Mouse (Mus musculus) liver, embryonic 13.5 days (tissue): ENCODE data around the gene Gipc3. TPM values are rescaled to one million over a fixed set of nuclear protein-coding genes. Genes with fewer than 3 reads are reported as not detected.

Source experiments
- ATAC-seq: fragments of 200-750 bp; cut with Nextera tagmentation; 2 replicates; pipeline ENCODE4 v1.8.0; 2017; ENCODE audit warnings: low read depth, mild to moderate bottlenecking, moderate number of reproducible peaks, moderate library complexity
- DNase-seq: peaks from one replicate; pipeline ENCODE4 v3.0.0; 2022
- H3K27ac ChIP-seq: fragments of 300-500 bp; sonication (generic); 2 replicates; pipeline ENCODE4 v1.5.1; 2015; ENCODE audit warnings: moderate library complexity, mild to moderate bottlenecking, inconsistent platforms
- H3K27me3 ChIP-seq: fragments of 300-500 bp; sonication (generic); 2 replicates; pipeline ENCODE4 v1.6.1; 2015; ENCODE audit warnings: mild to moderate bottlenecking, inconsistent platforms
- H3K36me3 ChIP-seq: fragments of 300-500 bp; sonication (generic); 2 replicates; pipeline ENCODE4 v1.6.1; 2015; ENCODE audit warnings: mild to moderate bottlenecking, inconsistent platforms
- H3K4me1 ChIP-seq: fragments of 300-500 bp; sonication (generic); replicated peaks from 2 replicates; pipeline ENCODE4 v1.6.1; 2015; ENCODE audit warnings: inconsistent platforms
- H3K4me2 ChIP-seq: fragments of 300-500 bp; sonication (generic); 2 replicates; pipeline ENCODE4 v1.6.1; 2015; ENCODE audit warnings: inconsistent platforms, mild to moderate bottlenecking, moderate library complexity
- H3K4me3 ChIP-seq: fragments of 300-500 bp; sonication (generic); replicated peaks from 2 replicates; pipeline ENCODE4 v1.5.1; 2015; ENCODE audit warnings: mild to moderate bottlenecking, inconsistent platforms
- H3K9ac ChIP-seq: fragments of 300-500 bp; sonication (generic); 2 replicates; pipeline ENCODE4 v1.6.1; 2015; ENCODE audit warnings: mild to moderate bottlenecking, inconsistent platforms
- H3K9me3 ChIP-seq: fragments of 300-500 bp; sonication (generic); replicated peaks from 2 replicates; pipeline ENCODE4 v1.6.1; 2016; ENCODE audit warnings: inconsistent platforms
- WGBS: fragments of 180-500 bp; shearing (Covaris S2); methylation state at CpG from one replicate; pipeline ENCODE4 v1.1.7; 2015; ENCODE audit not compliant: insufficient replicate concordance; 5-methylcytosine and 5-hydroxymethylcytosine counted together
- polyA plus RNA-seq: library from polyadenylated mRNA; unstranded; fragments of >200 nt; fragmentation: Nextera tagmentation; extraction: Ambion mirVana; gene quantifications from 2 replicates; pipeline ENCODE4 v1.2.1, GENCODE M21; 2015

The Gipc3 gene
- polyA plus RNA-seq, 1 experiment from 2014 or later = not detected

- H3K4me1 ChIP-seq = peaks cover 56% of the 10 kb centered on the region
- peaks cover 47% of the 10 kb centered on the region for H3K36me3 ChIP-seq
- H3K27me3 ChIP-seq = no peaks in the 10 kb centered on the region
- H3K4me2 ChIP-seq = no peak overlapping the region; the same call in 1 of the 2 replicates
- peak overlapping the region; percentile 22; the same call in 1 of the 2 replicates for H3K9ac ChIP-seq
- no peak overlapping the region for H3K4me3 ChIP-seq
- H3K27ac ChIP-seq = peak overlapping the region; percentile 27; the same call in 1 of the 2 replicates
- DNase-seq = peak; percentile 60
- 25% methylated on average over 8 of the region's 9 CpGs for WGBS
- ATAC-seq = peak; percentile 34
- H3K9me3 ChIP-seq = no peaks in the 10 kb centered on the region
Measured at GRCm38 (mm10) chr10:81304597-81305238, 38.3 kb downstream of the Gipc3 start.

- Histone ChIP-seq H3K27me3 (no peaks in the 10 kb centered on the region), H3K27ac (peak overlapping the region; percentile 71; the same call in 1 of the 2 replicates), H3K4me2 (peak overlapping the region; percentile 58), H3K9ac (peak overlapping the region; percentile 56), H3K36me3 (peaks cover 38% of the 10 kb centered on the region), H3K4me1 (peaks cover 66% of the 10 kb centered on the region), H3K4me3 (no peak overlapping the region), H3K9me3 (no peaks in the 10 kb centered on the region)
- WGBS = 37% methylated on average over 7 of the region's 7 CpGs
- ATAC-seq (no peak), DNase-seq (no peak)
Measured at GRCm38 (mm10) chr10:81303761-81304160, 39.3 kb downstream of the Gipc3 start.

- H3K27me3 ChIP-seq = no peaks in the 10 kb centered on the region
- DNase-seq (no peak), ATAC-seq (peak; percentile 7; the same call in 1 of the 2 replicates)
- peak overlapping the region; percentile 56 for H3K9ac ChIP-seq
- no peaks in the 10 kb centered on the region for H3K9me3 ChIP-seq
- H3K27ac ChIP-seq = peak overlapping the region; percentile 71
- H3K4me2 ChIP-seq = peak overlapping the region; percentile 58
- peaks cover 34% of the 10 kb centered on the region for H3K36me3 ChIP-seq
- H3K4me3 ChIP-seq = peak overlapping the region; percentile 32
- WGBS = 41% methylated on average over 10 of the region's 10 CpGs
- H3K4me1 ChIP-seq = peaks cover 71% of the 10 kb centered on the region
Measured at GRCm38 (mm10) chr10:81303258-81303657, 39.8 kb downstream of the Gipc3 start.

- Histone ChIP-seq H3K4me3 (peak overlapping the region; percentile 32), H3K27ac (peak overlapping the region; percentile 71), H3K9me3 (no peaks in the 10 kb centered on the region), H3K4me2 (peak overlapping the region; percentile 58), H3K27me3 (no peaks in the 10 kb centered on the region), H3K36me3 (peaks cover 29% of the 10 kb centered on the region), H3K4me1 (peaks cover 76% of the 10 kb centered on the region), H3K9ac (peak overlapping the region; percentile 56)
- 17% methylated on average over 14 of the region's 14 CpGs for WGBS
- ATAC-seq (peak; percentile 43), DNase-seq (no peak)
Measured at GRCm38 (mm10) chr10:81302781-81303218, 40.3 kb downstream of the Gipc3 start.

- no peaks in the 10 kb centered on the region for H3K27me3 ChIP-seq
- peaks cover 81% of the 10 kb centered on the region for H3K4me1 ChIP-seq
- peak overlapping the region; percentile 32 for H3K4me3 ChIP-seq
- 65% methylated on average over 4 of the region's 4 CpGs for WGBS
- peak overlapping the region; percentile 56 for H3K9ac ChIP-seq
- peak overlapping the region; percentile 58 for H3K4me2 ChIP-seq
- H3K27ac ChIP-seq = peak overlapping the region; percentile 71
- DNase-seq (no peak), ATAC-seq (no peak)
- H3K36me3 ChIP-seq = peaks cover 24% of the 10 kb centered on the region
- H3K9me3 ChIP-seq = no peaks in the 10 kb centered on the region
Measured at GRCm38 (mm10) chr10:81302288-81302687, 40.8 kb downstream of the Gipc3 start.

- H3K4me2 ChIP-seq = no peak overlapping the region
- DNase-seq (no peak), ATAC-seq (no peak)
- H3K27ac ChIP-seq = 0 out of 2 replicates have a peak overlapping the region, but pooled peaks have one; percentile 37
- WGBS = 64% methylated on average over 9 of the region's 9 CpGs
- H3K27me3 ChIP-seq = no peaks in the 10 kb centered on the region
- no peaks in the 10 kb centered on the region for H3K9me3 ChIP-seq
- peaks cover 90% of the 10 kb centered on the region for H3K4me1 ChIP-seq
- peaks cover 14% of the 10 kb centered on the region for H3K36me3 ChIP-seq
- no peak overlapping the region for H3K4me3 ChIP-seq
- H3K9ac ChIP-seq = no peak overlapping the region
Measured at GRCm38 (mm10) chr10:81301321-81301720, 41.7 kb downstream of the Gipc3 start.

GRCm38 (mm10) chr10:81300352-81300907 lies 42.6 kb downstream of the Gipc3 start:
- Histone ChIP-seq H3K27ac (peak overlapping the region; percentile 87), H3K4me2 (peak overlapping the region; percentile 23), H3K4me3 (no peak overlapping the region), H3K4me1 (peaks cover 99% of the 10 kb centered on the region), H3K9ac (peak overlapping the region; percentile 30; the same call in 1 of the 2 replicates), H3K27me3 (no peaks in the 10 kb centered on the region), H3K36me3 (peaks cover 5% of the 10 kb centered on the region; the same call in 1 of the 2 replicates), H3K9me3 (no peaks in the 10 kb centered on the region)
- peak; percentile 30 for ATAC-seq
- WGBS = 74% methylated on average over 9 of the region's 9 CpGs
- no peak for DNase-seq

- Histone ChIP-seq H3K27ac (peak overlapping the region; percentile 87), H3K27me3 (no peaks in the 10 kb centered on the region), H3K9me3 (no peaks in the 10 kb centered on the region), H3K4me2 (peak overlapping the region; percentile 23), H3K4me3 (no peak overlapping the region), H3K9ac (peak overlapping the region; percentile 30), H3K4me1 (peaks cover 100% of the 10 kb centered on the region), H3K36me3 (no peaks in the 10 kb centered on the region)
- DNase-seq (no peak), ATAC-seq (0 out of 2 replicates have a peak, but pooled peaks have one; percentile 3)
- 65% methylated on average over 14 of the region's 14 CpGs for WGBS
Measured at GRCm38 (mm10) chr10:81299585-81300351, 43.3 kb downstream of the Gipc3 start.

- H3K9ac ChIP-seq = no peak overlapping the region
- H3K9me3 ChIP-seq = no peaks in the 10 kb centered on the region
- peaks cover 100% of the 10 kb centered on the region for H3K4me1 ChIP-seq
- no peak overlapping the region for H3K4me3 ChIP-seq
- 68% methylated on average over 17 of the region's 17 CpGs for WGBS
- DNase-seq (no peak), ATAC-seq (no peak)
- no peaks in the 10 kb centered on the region for H3K27me3 ChIP-seq
- peak overlapping the region; percentile 3; the same call in 1 of the 2 replicates for H3K4me2 ChIP-seq
- peak overlapping the region; percentile 87 for H3K27ac ChIP-seq
- H3K36me3 ChIP-seq = no peaks in the 10 kb centered on the region
Measured at GRCm38 (mm10) chr10:81298369-81299100, 44.5 kb downstream of the Gipc3 start.

GRCm38 (mm10) chr10:81297845-81298244 lies 45.2 kb downstream of the Gipc3 start:
- Histone ChIP-seq H3K36me3 (no peaks in the 10 kb centered on the region), H3K9me3 (no peaks in the 10 kb centered on the region), H3K4me1 (peaks cover 98% of the 10 kb centered on the region), H3K9ac (peak overlapping the region; percentile 45), H3K4me2 (peak overlapping the region; percentile 3; the same call in 1 of the 2 replicates), H3K4me3 (no peak overlapping the region), H3K27ac (peak overlapping the region; percentile 87), H3K27me3 (no peaks in the 10 kb centered on the region)
- ATAC-seq (peak; percentile 15; the same call in 1 of the 2 replicates), DNase-seq (no peak)
- WGBS = 24% methylated on average over 10 of the region's 10 CpGs
